Mouse (Mus musculus): ENCODE measurements around the gene Scn9a.

Scn9a gene

GRCm38 (mm10) chr2:66634580-66635359 lies at the start of gene Scn9a:
Gene Scn9a (minus strand): TSS chr2:66634962.
- DNase-seq (ENCODE audit: low spot score): no peak

GRCm38 (mm10) chr2:66661988-66662387 lies 27.2 kb upstream of the Scn9a start:
- DNase-seq (ENCODE audit: low spot score): no peak

GRCm38 (mm10) chr2:66656430-66656829 lies 21.7 kb upstream of the Scn9a start:
- no peak for DNase-seq (ENCODE audit: low spot score)

DNA sequence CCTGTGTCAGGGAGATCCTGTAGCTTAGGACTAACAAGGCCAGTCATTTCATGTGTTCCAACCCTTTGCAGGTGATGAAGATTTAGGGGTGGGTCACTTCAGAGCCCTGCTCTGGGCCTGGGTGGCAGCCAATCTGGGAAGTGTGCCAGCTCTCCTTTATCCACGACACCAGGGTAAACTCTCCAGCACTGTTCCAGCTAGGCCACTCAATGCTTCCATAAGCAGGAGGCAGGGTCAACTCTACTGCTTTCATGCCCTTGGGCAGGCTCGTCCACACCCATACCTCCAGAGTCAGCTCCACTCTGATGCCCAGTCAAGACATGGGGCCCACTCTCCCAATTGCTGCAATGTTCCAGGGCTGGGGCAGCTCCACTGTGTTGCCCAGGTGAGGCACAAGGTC lies 20.7 kb upstream of the Scn9a start:
- no peak for DNase-seq (ENCODE audit: low spot score)

DNA sequence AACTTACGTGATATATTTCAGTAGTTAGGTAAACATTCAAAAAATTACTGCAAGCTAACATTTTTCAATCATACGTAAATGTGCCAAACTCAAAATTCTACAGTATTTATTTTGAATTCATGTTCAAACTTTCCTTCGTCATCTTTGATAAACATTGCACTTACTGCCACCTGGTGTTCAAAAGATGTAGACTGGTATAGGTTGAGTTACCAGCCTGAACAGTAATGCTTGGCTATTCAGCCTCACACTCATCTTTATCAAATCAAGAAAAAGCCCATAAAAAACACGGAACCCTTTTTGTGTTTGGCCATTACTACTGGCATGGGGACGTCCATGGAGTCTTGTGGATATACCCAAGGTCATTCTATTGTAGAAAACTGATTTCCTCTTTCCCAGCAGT lies 9.6 kb upstream of the Scn9a start:
- no peak for DNase-seq (ENCODE audit: low spot score)

- no peak for DNase-seq (ENCODE audit: low spot score)
Measured at GRCm38 (mm10) chr2:66632728-66633127, 2.0 kb downstream of the Scn9a start.

DNA sequence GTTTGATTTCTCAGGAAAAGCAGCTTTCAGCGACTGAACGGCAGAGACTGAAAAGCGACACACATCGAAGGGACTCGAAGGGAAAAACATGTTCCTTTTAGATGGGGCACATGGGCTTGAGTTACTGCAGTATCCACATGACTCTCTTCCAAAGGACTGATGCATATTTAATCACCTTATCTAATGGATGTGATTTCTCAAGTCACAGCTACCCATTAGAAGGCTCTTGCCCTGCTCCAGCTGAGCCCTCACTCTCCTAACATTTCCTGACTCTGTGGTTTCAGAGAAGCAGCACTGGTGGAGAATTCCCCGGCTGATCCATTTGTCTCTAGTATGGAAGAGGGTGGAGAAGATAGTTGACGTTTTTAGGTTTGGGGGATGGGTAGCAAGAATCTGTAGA lies 23.7 kb downstream of the Scn9a start:
- DNase-seq (ENCODE audit: low spot score): no peak

DNA sequence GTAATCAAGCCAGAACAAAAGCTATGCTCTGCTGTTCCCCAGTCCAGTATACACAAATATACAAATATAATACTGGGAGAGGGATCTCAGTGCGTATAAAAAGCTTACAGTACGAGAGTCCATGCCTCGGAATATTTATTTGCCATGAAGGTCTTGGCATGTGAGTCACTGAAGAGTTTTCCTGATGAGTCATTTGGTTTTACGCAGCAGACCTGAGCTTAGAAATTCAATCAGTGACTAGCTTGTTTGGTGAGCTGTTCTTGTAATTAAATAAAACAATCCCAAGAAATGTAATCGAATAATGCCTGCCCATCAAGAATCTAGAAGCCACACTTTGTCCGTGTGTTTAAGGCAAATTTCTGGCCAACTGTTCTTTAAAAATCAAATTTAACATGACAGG lies 37.4 kb downstream of the Scn9a start:
- no peak for DNase-seq (ENCODE audit: low spot score)

DNA sequence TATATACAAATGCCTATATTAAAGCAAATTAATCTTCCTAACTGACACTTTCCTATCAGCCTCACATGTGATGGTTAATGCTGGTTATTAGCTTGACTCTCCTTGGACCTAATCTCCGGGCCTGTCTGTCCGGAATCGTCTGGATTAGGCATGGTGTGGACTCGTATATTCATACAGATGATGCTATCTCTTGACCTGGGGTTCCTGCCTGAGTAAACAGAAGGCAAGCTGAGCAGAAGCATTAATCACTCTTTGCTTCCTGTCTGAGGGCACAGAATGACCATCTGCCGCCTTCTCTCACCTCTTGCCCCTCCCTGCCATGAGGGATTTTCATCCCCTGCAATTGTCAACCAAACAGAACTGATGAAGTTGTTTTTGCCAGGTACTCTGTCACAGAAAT lies 38.6 kb downstream of the Scn9a start:
- DNase-seq (ENCODE audit: low spot score): no peak

GRCm38 (mm10) chr2:66590151-66590550 lies 44.6 kb downstream of the Scn9a start:
- no peak for DNase-seq (ENCODE audit: low spot score)

- DNase-seq (ENCODE audit: low spot score): no peak
Measured at GRCm38 (mm10) chr2:66580026-66580808, 54.5 kb downstream of the Scn9a start.

DNA sequence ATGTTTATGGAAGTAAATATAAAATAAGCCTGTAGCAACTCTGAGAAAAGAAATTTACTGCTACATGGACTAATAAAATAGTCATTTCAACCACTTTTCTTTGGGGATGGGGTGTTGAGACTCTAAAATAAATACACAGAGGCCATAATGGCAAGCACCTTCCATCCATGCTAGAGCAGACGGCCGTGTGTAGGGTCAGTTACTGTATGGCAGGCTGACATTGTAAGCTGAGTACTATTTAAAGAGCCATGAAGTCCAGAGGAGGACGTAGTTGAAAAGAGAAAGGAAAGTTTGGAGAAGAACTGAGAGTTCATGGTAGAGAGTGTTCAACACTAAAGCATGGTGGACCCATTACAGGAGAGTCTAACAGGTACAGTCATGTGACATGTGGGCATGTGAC lies 86.5 kb downstream of the Scn9a start:
- no peak for DNase-seq (ENCODE audit: low spot score)

- no peak for DNase-seq (ENCODE audit: low spot score)
Measured at GRCm38 (mm10) chr2:66519966-66520365, 114.8 kb downstream of the Scn9a start.

GRCm38 (mm10) chr2:66511424-66511823 lies 123.3 kb downstream of the Scn9a start:
- no peak for DNase-seq (ENCODE audit: low spot score)

DNA sequence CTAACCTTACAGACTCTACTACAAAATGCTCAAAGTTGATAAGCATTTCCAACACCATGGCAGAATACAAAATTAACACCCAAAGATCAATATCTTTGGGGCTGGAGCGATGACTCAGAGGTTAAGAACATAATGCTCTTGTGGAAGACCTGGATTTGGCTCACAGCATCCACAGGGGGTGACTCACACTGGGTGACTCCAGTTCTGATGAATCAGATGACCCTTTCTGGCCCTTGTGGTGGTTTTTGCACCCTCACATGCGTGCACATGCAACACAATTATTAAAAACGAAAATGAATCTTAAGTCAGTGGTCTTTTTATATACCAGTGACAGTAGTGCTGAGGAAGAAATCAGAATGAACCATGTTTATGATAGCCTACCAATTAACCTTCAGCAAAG lies 126.7 kb downstream of the Scn9a start:
- no peak for DNase-seq (ENCODE audit: low spot score)

GRCm38 (mm10) chr2:66507616-66508015 lies 127.1 kb downstream of the Scn9a start:
- DNase-seq (ENCODE audit: low spot score): no peak

- DNase-seq (ENCODE audit: low spot score): no peak
Measured at GRCm38 (mm10) chr2:66502158-66502557, 132.6 kb downstream of the Scn9a start.

GRCm38 (mm10) chr2:66494556-66494955 lies 140.2 kb downstream of the Scn9a start:
- no peak for DNase-seq (ENCODE audit: low spot score)

GRCm38 (mm10) chr2:66478395-66478794 lies 156.4 kb downstream of the Scn9a start:
- no peak for DNase-seq (ENCODE audit: low spot score)

DNA sequence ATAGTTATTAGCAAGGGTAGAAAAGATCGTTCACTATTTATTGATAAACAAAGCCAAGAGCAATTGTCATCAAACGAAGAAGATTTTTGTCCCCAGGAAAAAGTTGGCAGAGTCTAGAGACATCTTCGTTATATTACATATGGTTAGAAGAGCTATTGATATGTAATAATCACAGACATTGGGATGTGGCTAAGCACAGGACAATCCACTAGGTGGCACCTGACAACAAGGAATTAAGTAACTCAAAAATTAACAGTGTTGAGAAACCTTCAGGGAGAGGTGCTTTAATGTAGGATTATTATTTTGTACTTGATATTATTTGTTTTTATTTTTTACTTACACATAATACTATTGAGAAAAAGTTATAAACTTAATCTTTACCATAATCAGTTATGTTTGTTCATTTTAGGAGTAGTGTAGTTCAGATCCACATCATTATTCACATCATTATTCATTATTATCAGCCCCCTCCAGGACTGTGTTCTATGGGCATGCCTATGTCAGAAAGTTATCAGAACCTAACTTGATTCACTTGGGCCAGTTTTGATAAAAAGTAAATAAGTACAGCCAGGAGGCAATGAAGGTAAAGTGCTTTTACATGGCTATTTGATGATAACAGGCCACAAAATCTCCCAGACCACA lies 161.5 kb downstream of the Scn9a start:
- DNase-seq (ENCODE audit: low spot score): peak; percentile 0

DNA sequence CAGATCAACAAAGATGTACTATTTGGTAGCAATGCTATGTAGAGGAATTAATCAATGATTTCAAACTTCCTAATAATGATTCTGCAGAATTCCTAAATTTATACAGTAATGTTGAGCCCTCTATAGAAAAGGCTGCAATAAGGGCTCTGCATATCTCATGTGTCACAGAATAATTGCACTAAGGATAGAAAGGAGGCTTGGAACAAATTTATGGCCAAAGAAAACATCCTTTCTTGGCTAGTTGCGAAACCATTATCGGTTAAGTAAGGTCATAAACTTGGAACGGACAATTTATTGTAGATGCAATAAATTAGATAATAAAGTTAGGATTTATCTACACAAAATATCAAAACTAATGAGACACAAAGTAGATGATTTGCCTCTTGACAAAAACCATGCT lies 169.3 kb downstream of the Scn9a start:
- no peak for DNase-seq (ENCODE audit: low spot score)

GRCm38 (mm10) chr2:66464874-66465458 lies 169.8 kb downstream of the Scn9a start:
- DNase-seq (ENCODE audit: low spot score): no peak

DNA sequence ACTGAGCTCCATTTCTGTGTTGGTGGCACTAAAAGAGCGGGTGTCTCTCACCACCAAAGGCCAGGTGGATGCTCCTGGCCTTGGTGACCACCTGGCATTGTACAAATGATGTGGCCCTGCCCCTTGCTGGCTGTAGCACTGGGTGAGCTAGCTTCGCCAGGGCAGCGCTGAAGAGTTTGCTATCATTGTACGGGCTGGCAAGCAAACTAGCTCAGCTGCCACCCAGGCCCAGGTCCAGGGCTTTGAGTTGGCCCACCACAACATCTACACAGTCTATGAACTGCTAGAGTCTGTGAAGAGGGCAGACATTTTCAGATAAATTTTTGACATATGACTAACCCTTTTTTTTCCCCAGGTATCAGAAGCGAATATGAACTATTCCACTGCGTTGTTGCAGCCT lies 170.8 kb downstream of the Scn9a start:
- no peak for DNase-seq (ENCODE audit: low spot score)

All from lung, postnatal 25 days (tissue).